Mouse (Mus musculus) heart, embryonic 12.5 days (tissue): ENCODE measurements around the gene Ttc13. TPM values are rescaled to one million over a fixed set of nuclear protein-coding genes. Genes with fewer than 3 reads are reported as not detected.

Source experiments
- ATAC-seq: fragments of 200-750 bp; cut with Nextera tagmentation; 2 replicates; pipeline ENCODE4 v1.8.0; 2017; ENCODE audit warnings: moderate TSS enrichment, moderate library complexity; ENCODE audit not compliant: insufficient number of reproducible peaks, low FRiP score
- H3K27ac ChIP-seq: fragments of 300-500 bp; sonication (generic); 2 replicates; pipeline ENCODE4 v1.5.1; 2016; ENCODE audit warnings: mild to moderate bottlenecking, moderate library complexity; ENCODE audit not compliant: poor library complexity, severe bottlenecking
- H3K27me3 ChIP-seq: fragments of 300-500 bp; sonication (generic); replicated peaks from 2 replicates; pipeline ENCODE4 v1.6.1; 2016; ENCODE audit warnings: mild to moderate bottlenecking, moderate library complexity
- H3K36me3 ChIP-seq: fragments of 300-500 bp; sonication (generic); 2 replicates; pipeline ENCODE4 v1.6.1; 2016; ENCODE audit warnings: mild to moderate bottlenecking, moderate library complexity
- H3K4me1 ChIP-seq: fragments of 300-500 bp; sonication (generic); replicated peaks from 2 replicates; pipeline ENCODE4 v1.6.1; 2016; ENCODE audit warnings: mild to moderate bottlenecking
- H3K4me2 ChIP-seq: fragments of 300-500 bp; sonication (generic); 2 replicates; pipeline ENCODE4 v1.6.1; 2016; ENCODE audit warnings: mild to moderate bottlenecking, moderate library complexity
- H3K4me3 ChIP-seq: fragments of 300-500 bp; sonication (generic); 2 replicates; pipeline ENCODE4 v1.5.1; 2016; ENCODE audit warnings: mild to moderate bottlenecking
- H3K9ac ChIP-seq: fragments of 300-500 bp; sonication (generic); 2 replicates; pipeline ENCODE4 v1.6.1; 2016; ENCODE audit warnings: mild to moderate bottlenecking, moderate library complexity
- H3K9me3 ChIP-seq: fragments of 300-500 bp; sonication (generic); replicated peaks from 2 replicates; pipeline ENCODE4 v1.6.1; 2016; ENCODE audit warnings: mild to moderate bottlenecking, moderate library complexity
- WGBS: fragments of 180-500 bp; shearing (Covaris S2); methylation state at CpG from one replicate; pipeline ENCODE4 v1.1.7; 2016; 5-methylcytosine and 5-hydroxymethylcytosine counted together
- polyA plus RNA-seq: library from polyadenylated mRNA; unstranded; fragments of >200 nt; fragmentation: Nextera tagmentation; extraction: Ambion mirVana; gene quantifications from 2 replicates; pipeline ENCODE4 v1.2.1, GENCODE M21; 2016

Gene Ttc13
- polyA plus RNA-seq, 1 experiment from 2014 or later: 42.8 TPM

GRCm38 (mm10) chr8:124657961-124658360 lies 63.8 kb downstream of the Ttc13 start:
- peak overlapping the region; percentile 55 for H3K4me2 ChIP-seq
- peaks cover 83% of the 10 kb centered on the region for H3K4me1 ChIP-seq
- peaks cover 11% of the 10 kb centered on the region for H3K36me3 ChIP-seq
- peak overlapping the region; percentile 95 for H3K27ac ChIP-seq
- H3K27me3 ChIP-seq: no peaks in the 10 kb centered on the region
- H3K9me3 ChIP-seq: no peaks in the 10 kb centered on the region
- ATAC-seq: peak; percentile 40; the same call in 1 of the 2 replicates
- 38% methylated on average over 7 of the region's 7 CpGs for WGBS
- no peak overlapping the region for H3K4me3 ChIP-seq
- H3K9ac ChIP-seq: no peak overlapping the region; the same call in 1 of the 2 replicates

GRCm38 (mm10) chr8:124653568-124654475 lies 68.0 kb downstream of the Ttc13 start:
- H3K27ac ChIP-seq: peak overlapping the region; percentile 94

DNA sequence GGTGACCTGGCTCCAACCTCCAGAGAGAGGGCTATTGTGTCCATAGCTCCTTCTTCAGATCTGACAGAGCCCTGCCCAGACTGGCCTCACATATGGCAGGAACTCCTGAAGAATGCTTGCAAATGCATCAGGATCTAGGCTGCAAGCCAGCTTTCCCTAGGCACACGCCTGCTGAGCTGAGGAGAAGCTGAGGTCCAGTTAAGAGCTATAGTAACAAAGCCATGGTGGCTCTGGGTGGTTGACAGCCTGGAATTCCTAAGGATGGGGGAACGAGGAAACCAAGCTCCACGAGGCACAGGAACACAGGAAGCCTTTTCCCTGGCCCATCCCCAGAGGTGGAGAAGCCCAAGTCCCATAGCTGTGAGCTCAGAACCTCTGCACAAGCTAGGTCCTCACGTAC lies 69.2 kb downstream of the Ttc13 start:
- no peak overlapping the region for H3K9ac ChIP-seq
- 19% methylated on average over 4 of the region's 4 CpGs for WGBS
- peaks cover 96% of the 10 kb centered on the region for H3K4me1 ChIP-seq
- H3K36me3 ChIP-seq: peaks cover 33% of the 10 kb centered on the region
- H3K9me3 ChIP-seq: no peaks in the 10 kb centered on the region
- H3K4me2 ChIP-seq: peak overlapping the region; percentile 47
- peak overlapping the region; percentile 94 for H3K27ac ChIP-seq
- peak; percentile 64 for ATAC-seq
- no peaks in the 10 kb centered on the region for H3K27me3 ChIP-seq
- no peak overlapping the region for H3K4me3 ChIP-seq

More at GRCm38 (mm10) chr8:124653568-124654475, 68.0 kb downstream of the Ttc13 start:
- Histone ChIP-seq H3K4me2 (peak overlapping the region; percentile 47), H3K36me3 (peaks cover 30% of the 10 kb centered on the region), H3K27me3 (no peaks in the 10 kb centered on the region), H3K4me3 (no peak overlapping the region), H3K4me1 (peaks cover 96% of the 10 kb centered on the region), H3K9me3 (no peaks in the 10 kb centered on the region), H3K9ac (peak overlapping the region; percentile 47)
- WGBS: 35% methylated on average over 28 of the region's 28 CpGs
- ATAC-seq: no peak

DNA sequence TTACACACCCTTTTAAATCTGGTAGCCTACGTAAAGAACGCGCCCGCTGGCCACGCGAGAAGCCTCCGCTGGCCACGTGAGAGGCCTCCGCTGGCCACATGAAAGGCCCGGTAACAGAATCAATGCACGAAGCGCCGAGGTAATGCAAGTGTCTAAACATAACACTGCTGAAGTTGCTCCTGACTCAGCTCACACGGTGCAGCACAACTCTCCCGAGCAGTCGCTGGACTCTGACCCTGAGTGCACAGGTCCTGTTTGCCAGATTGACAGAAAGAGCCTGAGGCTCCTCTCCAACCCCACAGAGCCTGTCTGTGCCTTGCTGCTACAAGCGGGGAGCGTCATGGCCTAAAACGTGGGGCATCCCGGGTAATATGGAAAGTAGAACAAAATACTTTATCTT lies 70.0 kb downstream of the Ttc13 start:
- H3K4me1 ChIP-seq: peaks cover 91% of the 10 kb centered on the region

GRCm38 (mm10) chr8:124648311-124648710 lies 73.5 kb downstream of the Ttc13 start:
- Histone ChIP-seq H3K9ac (peak overlapping the region; percentile 49; the same call in 1 of the 2 replicates), H3K9me3 (no peaks in the 10 kb centered on the region; the same call in 1 of the 2 replicates), H3K4me2 (no peak overlapping the region), H3K36me3 (peaks cover 32% of the 10 kb centered on the region), H3K4me3 (no peak overlapping the region), H3K27me3 (no peaks in the 10 kb centered on the region), H3K4me1 (peaks cover 89% of the 10 kb centered on the region), H3K27ac (peak overlapping the region; percentile 61)
- no peak for ATAC-seq

More for the DNA sequence above, 70.0 kb downstream of the Ttc13 start:
- Histone ChIP-seq H3K9me3 (no peaks in the 10 kb centered on the region), H3K4me2 (no peak overlapping the region), H3K36me3 (peaks cover 33% of the 10 kb centered on the region), H3K27ac (peak overlapping the region; percentile 94), H3K4me3 (no peak overlapping the region), H3K9ac (no peak overlapping the region), H3K27me3 (no peaks in the 10 kb centered on the region)
- 83% methylated on average over 20 of the region's 20 CpGs for WGBS
- no peak for ATAC-seq

DNA sequence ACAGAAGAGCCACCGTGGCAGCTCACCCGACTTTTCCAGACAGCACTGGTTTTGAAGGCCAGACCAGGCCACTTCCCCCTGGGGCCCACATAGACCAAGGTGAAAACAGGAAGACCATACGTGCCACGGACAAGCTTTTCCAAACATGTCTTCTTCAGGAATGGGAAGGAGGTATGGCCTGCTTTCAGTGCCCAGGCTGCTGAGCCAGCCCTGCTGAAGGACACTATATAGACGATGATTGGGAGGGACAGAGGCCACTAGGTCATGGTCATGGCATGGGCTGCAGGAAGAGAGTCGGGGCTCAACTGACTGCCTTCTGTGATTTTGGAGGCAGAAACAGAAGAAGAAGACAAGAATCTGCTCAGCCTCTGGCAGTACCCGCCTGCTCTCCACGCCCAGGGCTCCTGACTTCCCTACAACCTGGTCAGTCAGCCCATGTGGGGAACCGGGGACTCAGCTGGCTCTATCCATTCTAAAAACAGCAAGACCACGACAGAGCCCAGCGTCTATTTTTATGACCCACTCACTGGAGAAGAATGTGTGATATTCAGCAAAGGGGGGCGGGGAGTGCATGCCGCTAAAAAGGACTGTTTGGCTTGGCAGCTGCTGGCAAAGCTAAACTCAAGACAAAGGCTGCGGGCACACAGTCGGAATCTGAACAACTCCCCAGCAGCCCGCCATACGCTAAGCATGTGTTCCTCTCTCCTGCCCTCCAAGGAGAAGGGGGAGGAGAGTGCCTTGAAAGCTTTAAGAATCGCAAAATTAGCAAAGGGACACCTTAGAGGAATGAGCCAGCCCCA lies 78.0 kb downstream of the Ttc13 start:
- H3K4me1 ChIP-seq: peaks cover 67% of the 10 kb centered on the region
- peak; percentile 85 for ATAC-seq
- no peaks in the 10 kb centered on the region; the same call in 1 of the 2 replicates for H3K9me3 ChIP-seq
- 26% methylated on average over 18 of the region's 18 CpGs for WGBS
- H3K27me3 ChIP-seq: no peaks in the 10 kb centered on the region
- peak overlapping the region; percentile 55 for H3K4me2 ChIP-seq
- H3K9ac ChIP-seq: peak overlapping the region; percentile 67
- H3K36me3 ChIP-seq: peaks cover 40% of the 10 kb centered on the region
- 0 out of 2 replicates have a peak overlapping the region, but pooled peaks have one; percentile 11 for H3K4me3 ChIP-seq
- peak overlapping the region; percentile 99 for H3K27ac ChIP-seq

- Histone ChIP-seq H3K9me3 (no peaks in the 10 kb centered on the region; the same call in 1 of the 2 replicates), H3K9ac (no peak overlapping the region), H3K27me3 (no peaks in the 10 kb centered on the region), H3K27ac (0 out of 2 replicates have a peak overlapping the region, but pooled peaks have one; percentile 99), H3K4me2 (no peak overlapping the region), H3K36me3 (peaks cover 55% of the 10 kb centered on the region), H3K4me1 (peaks cover 57% of the 10 kb centered on the region), H3K4me3 (no peak overlapping the region)
- ATAC-seq: no peak
- 80% methylated on average over 8 of the region's 8 CpGs for WGBS
Observed at GRCm38 (mm10) chr8:124641599-124641998, 80.2 kb downstream of the Ttc13 start.

- peaks cover 55% of the 10 kb centered on the region for H3K36me3 ChIP-seq
Observed at GRCm38 (mm10) chr8:124635247-124635502, 86.6 kb downstream of the Ttc13 start.

DNA sequence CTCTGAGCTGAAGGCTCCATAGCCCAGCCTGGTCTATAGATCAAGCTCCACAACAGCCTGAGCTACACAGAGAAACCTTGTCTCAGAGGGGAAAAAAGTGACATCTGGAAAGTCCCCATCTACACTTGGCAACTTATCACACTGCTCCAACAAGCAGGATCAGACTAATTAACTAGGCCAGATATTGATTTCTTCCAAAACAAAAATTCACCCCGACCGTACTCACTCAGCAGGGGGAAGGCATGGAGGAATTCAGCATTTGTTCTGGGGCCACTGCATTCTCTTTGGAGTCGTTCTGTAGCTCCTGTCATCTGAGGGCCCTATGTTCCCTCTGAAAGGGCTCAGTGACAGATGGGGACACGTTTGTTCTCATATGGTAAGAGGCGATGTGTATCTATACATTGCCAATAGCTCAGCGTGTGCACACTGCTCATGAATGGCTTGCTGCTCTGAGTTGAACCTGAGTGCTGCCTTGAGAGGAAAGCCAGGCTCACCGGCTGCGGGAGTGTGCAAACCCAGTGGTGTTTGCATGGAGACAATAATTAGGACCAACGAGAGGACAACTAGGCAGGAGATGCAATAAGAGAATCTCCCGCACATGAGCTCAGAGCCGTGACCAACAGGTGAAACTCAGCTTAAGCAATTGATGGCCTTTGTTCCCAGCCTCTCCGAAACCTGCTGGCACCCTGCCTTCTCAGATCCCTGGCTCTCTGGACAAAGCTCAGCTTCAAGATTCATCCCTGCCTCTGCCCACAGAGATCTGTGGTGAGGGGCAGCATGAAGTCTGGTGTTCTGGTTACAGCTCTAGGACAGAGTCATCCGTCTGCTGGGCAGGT lies 87.2 kb downstream of the Ttc13 start:
- no peak overlapping the region for H3K4me2 ChIP-seq
- H3K4me1 ChIP-seq: peaks cover 52% of the 10 kb centered on the region
- WGBS: 83% methylated on average over 13 of the region's 13 CpGs
- H3K4me3 ChIP-seq: no peak overlapping the region
- H3K36me3 ChIP-seq: peaks cover 51% of the 10 kb centered on the region
- H3K9ac ChIP-seq: no peak overlapping the region
- no peaks in the 10 kb centered on the region for H3K9me3 ChIP-seq
- no peaks in the 10 kb centered on the region for H3K27me3 ChIP-seq
- no peak overlapping the region for H3K27ac ChIP-seq
- no peak for ATAC-seq

More at GRCm38 (mm10) chr8:124635247-124635502, 86.6 kb downstream of the Ttc13 start:
- Histone ChIP-seq H3K9me3 (no peaks in the 10 kb centered on the region), H3K27ac (no peak overlapping the region), H3K27me3 (no peaks in the 10 kb centered on the region), H3K4me2 (no peak overlapping the region), H3K4me1 (peaks cover 51% of the 10 kb centered on the region), H3K9ac (no peak overlapping the region), H3K4me3 (no peak overlapping the region)
- 83% methylated on average over 8 of the region's 8 CpGs for WGBS
- ATAC-seq: no peak

DNA sequence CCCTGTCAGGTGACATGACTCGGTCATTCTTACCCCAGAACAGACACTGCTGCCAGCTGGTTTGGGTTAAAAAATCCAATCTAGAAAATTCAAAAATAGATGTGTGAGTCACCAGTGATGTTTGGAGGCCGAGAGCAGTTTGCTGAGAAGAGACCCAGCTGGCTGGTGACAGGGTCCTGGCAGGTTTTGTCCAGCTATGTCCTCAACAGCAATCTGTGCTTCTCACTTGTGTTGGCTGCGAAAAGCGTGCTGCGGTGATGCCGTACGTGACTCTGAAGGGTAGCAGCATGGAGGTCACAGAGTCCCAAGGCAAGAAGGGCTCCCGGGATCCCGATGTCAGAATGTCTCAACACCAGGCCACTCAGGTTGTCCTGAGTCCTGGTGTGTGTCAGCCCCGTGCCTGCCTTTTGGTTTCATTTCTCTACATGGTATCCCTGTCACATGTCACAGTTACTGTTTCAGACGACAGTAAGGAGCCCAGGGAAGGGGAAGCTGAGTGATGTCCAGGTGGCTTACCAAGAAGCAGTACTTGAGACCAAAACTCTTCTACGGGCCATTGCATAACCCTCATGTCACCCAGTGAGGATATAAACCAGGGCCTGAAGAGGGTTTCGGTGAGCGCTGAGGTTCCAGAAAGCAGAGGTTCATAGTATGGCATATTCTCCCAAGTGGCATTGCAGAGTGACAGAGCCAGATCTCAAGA lies 88.6 kb downstream of the Ttc13 start:
- Histone ChIP-seq H3K27me3 (no peaks in the 10 kb centered on the region), H3K9ac (no peak overlapping the region), H3K4me1 (peaks cover 58% of the 10 kb centered on the region), H3K27ac (peak overlapping the region; percentile 82), H3K4me3 (no peak overlapping the region), H3K9me3 (no peaks in the 10 kb centered on the region), H3K36me3 (peaks cover 36% of the 10 kb centered on the region), H3K4me2 (no peak overlapping the region)
- ATAC-seq: peak; percentile 47
- WGBS: 54% methylated on average over 14 of the region's 14 CpGs
